Mouse (Mus musculus) lung, postnatal 0 days (tissue): ENCODE measurements around the gene Olfr355. TPM values are rescaled to one million over a fixed set of nuclear protein-coding genes. Genes with fewer than 3 reads are reported as not detected.

Experiments used
- ATAC-seq: fragments of 200-750 bp; cut with Nextera tagmentation; 2 replicates; pipeline ENCODE4 v1.8.0; 2017; ENCODE audit warnings: moderate library complexity
- DNase-seq: peaks from one replicate; pipeline ENCODE4 v3.0.0-alpha.2; 2016; ENCODE audit warnings: low spot score
- H3K27ac ChIP-seq: fragments of 300-500 bp; sonication (generic); 2 replicates; pipeline ENCODE4 v1.5.1; 2014; ENCODE audit warnings: antibody characterized with exemption, mild to moderate bottlenecking, low read length, mixed read lengths
- H3K27me3 ChIP-seq: fragments of 300-500 bp; sonication (generic); replicated peaks from 2 replicates; pipeline ENCODE4 v1.6.1; 2014; ENCODE audit warnings: low read length, mixed read lengths; ENCODE audit not compliant: insufficient read depth
- H3K36me3 ChIP-seq: fragments of 300-500 bp; sonication (generic); 2 replicates; pipeline ENCODE4 v1.6.1; 2014; ENCODE audit warnings: low read length, mixed read lengths; ENCODE audit not compliant: insufficient read depth
- H3K4me1 ChIP-seq: fragments of 300-500 bp; sonication (generic); 2 replicates; pipeline ENCODE4 v1.6.1; 2014; ENCODE audit warnings: antibody characterized with exemption, low read depth, low read length, mixed read lengths; ENCODE audit not compliant: insufficient read depth
- H3K4me2 ChIP-seq: fragments of 300-500 bp; sonication (generic); replicated peaks from 2 replicates; pipeline ENCODE4 v1.6.1; 2014; ENCODE audit warnings: low read depth, mild to moderate bottlenecking, low read length, moderate library complexity, mixed read lengths
- H3K4me3 ChIP-seq: fragments of 300-500 bp; sonication (generic); 2 replicates; pipeline ENCODE4 v1.5.1; 2014; ENCODE audit warnings: low read depth, low read length
- H3K9ac ChIP-seq: fragments of 300-500 bp; sonication (generic); replicated peaks from 2 replicates; pipeline ENCODE4 v1.6.1; 2014; ENCODE audit warnings: low read depth, mild to moderate bottlenecking
- H3K9me3 ChIP-seq: fragments of 300-500 bp; sonication (generic); 2 replicates; pipeline ENCODE4 v1.6.1; 2016; ENCODE audit warnings: low read length, mixed read lengths
- CTCF ChIP-seq: IDR thresholded peaks from 2 replicates; pipeline ENCODE4 v1.5.1; 2016; ENCODE audit warnings: antibody characterized with exemption, mild to moderate bottlenecking
- EP300 ChIP-seq: IDR thresholded peaks from 2 replicates; pipeline ENCODE4 v1.6.1; 2016; ENCODE audit warnings: antibody characterized with exemption, mild to moderate bottlenecking, control low read depth
- WGBS: fragments of 180-500 bp; shearing (Covaris S2); extraction: QIAGEN DNeasy Blood & Tissue Kit; methylation state at CpG from one replicate; pipeline ENCODE4 v1.1.7; 2014; 5-methylcytosine and 5-hydroxymethylcytosine counted together
- polyA plus RNA-seq: library from polyadenylated mRNA; unstranded; fragments of >200 nt; fragmentation: Nextera tagmentation; extraction: Ambion mirVana; gene quantifications from 2 replicates; pipeline ENCODE4 v1.2.1, GENCODE M21; 2015

Olfr355 gene
- polyA plus RNA-seq: not detected in 2 replicates

GRCm38 (mm10) chr2:36928797-36929196 lies at the start of gene Olfr355:
Olfr355 (minus strand) TSS chr2:36928897.
- TF ChIP-seq CTCF (no peak), EP300 (no peak)
- Histone ChIP-seq H3K27me3 (no peaks in the 10 kb centered on the region), H3K9me3 (no peaks in the 10 kb centered on the region), H3K36me3 (no peaks in the 10 kb centered on the region), H3K4me3 (no peak within 1 kb of the TSS), H3K27ac (no peak within 1 kb of the TSS), H3K4me2 (no peak within 1 kb of the TSS), H3K4me1 (no peaks in the 10 kb centered on the region), H3K9ac (no peak within 1 kb of the TSS)
- DNase-seq (no peak), ATAC-seq (no peak)

- no peaks in the 10 kb centered on the region for H3K36me3 ChIP-seq
- H3K4me3 ChIP-seq: no peak within 1 kb of the TSS
- H3K9ac ChIP-seq: no peak within 1 kb of the TSS
- H3K9me3 ChIP-seq: no peaks in the 10 kb centered on the region
- no peak within 1 kb of the TSS for H3K4me2 ChIP-seq
- DNase-seq: no peak
- TF ChIP-seq CTCF (no peak), EP300 (no peak)
- 79% methylated on average over 2 of the region's 2 CpGs for WGBS
- no peaks in the 10 kb centered on the region for H3K4me1 ChIP-seq
- ATAC-seq: no peak
- H3K27ac ChIP-seq: no peak within 1 kb of the TSS
- no peaks in the 10 kb centered on the region for H3K27me3 ChIP-seq
Measured at GRCm38 (mm10) chr2:36936821-36937220, 8.1 kb upstream of the Olfr355 start, which contains the start of gene Olfr356. Olfr356 (plus strand) TSS chr2:36937121.

GRCm38 (mm10) chr2:36905380-36905779 lies 23.3 kb downstream of the Olfr355 start, which contains the start of gene Olfr354:
Olfr354 (plus strand) TSS chr2:36905680.
- no peak for DNase-seq
- Histone ChIP-seq H3K9ac (no peak within 1 kb of the TSS), H3K4me2 (no peak within 1 kb of the TSS), H3K9me3 (no peaks in the 10 kb centered on the region), H3K36me3 (no peaks in the 10 kb centered on the region), H3K4me1 (no peaks in the 10 kb centered on the region), H3K27me3 (no peaks in the 10 kb centered on the region), H3K27ac (no peak within 1 kb of the TSS), H3K4me3 (no peak within 1 kb of the TSS)
- ATAC-seq: no peak
- TF ChIP-seq EP300 (no peak), CTCF (no peak)

GRCm38 (mm10) chr2:36897114-36897513 lies 31.6 kb downstream of the Olfr355 start:
- ATAC-seq (no peak), DNase-seq (no peak)
- H3K27me3 ChIP-seq: no peaks in the 10 kb centered on the region
- H3K36me3 ChIP-seq: no peaks in the 10 kb centered on the region
- H3K4me2 ChIP-seq: no peak overlapping the region
- no peaks in the 10 kb centered on the region for H3K4me1 ChIP-seq
- H3K27ac ChIP-seq: no peak overlapping the region
- no peak overlapping the region for H3K4me3 ChIP-seq
- H3K9me3 ChIP-seq: no peaks in the 10 kb centered on the region
- TF ChIP-seq EP300 (no peak), CTCF (no peak)
- H3K9ac ChIP-seq: no peak overlapping the region

GRCm38 (mm10) chr2:36892836-36893235 lies 35.9 kb downstream of the Olfr355 start, which contains the start of gene Olfr353:
Olfr353 (minus strand) TSS chr2:36892936.
- H3K4me2 ChIP-seq: no peak within 1 kb of the TSS
- H3K9me3 ChIP-seq: no peaks in the 10 kb centered on the region
- no peak within 1 kb of the TSS for H3K27ac ChIP-seq
- no peaks in the 10 kb centered on the region for H3K4me1 ChIP-seq
- DNase-seq: no peak
- H3K27me3 ChIP-seq: no peaks in the 10 kb centered on the region
- no peak within 1 kb of the TSS for H3K4me3 ChIP-seq
- no peak within 1 kb of the TSS for H3K9ac ChIP-seq
- ATAC-seq: no peak
- TF ChIP-seq CTCF: no peak
- no peak for TF ChIP-seq EP300
- H3K36me3 ChIP-seq: no peaks in the 10 kb centered on the region

Other genes starting within 250 kb of the Olfr355 start
- gene Olfr346, start 243.1 kb downstream of the Olfr355 start, polyA plus RNA-seq: not detected in 2 replicates
- not detected in 2 replicates for gene Olfr347, start 197.0 kb downstream of the Olfr355 start, polyA plus RNA-seq
- gene Olfr348, start 144.6 kb downstream of the Olfr355 start, polyA plus RNA-seq: not detected in 2 replicates
- gene Olfr50, start 138.4 kb downstream of the Olfr355 start, polyA plus RNA-seq: not detected in 2 replicates
- not detected in 2 replicates for gene Olfr3, start 111.9 kb downstream of the Olfr355 start, polyA plus RNA-seq
- not detected in 2 replicates for gene Olfr350, start 82.6 kb downstream of the Olfr355 start, polyA plus RNA-seq
- not detected in 2 replicates for gene Olfr351, start 66.2 kb downstream of the Olfr355 start, polyA plus RNA-seq
- gene Olfr352, start 60.4 kb downstream of the Olfr355 start, polyA plus RNA-seq: not detected in 2 replicates
- gene Olfr353, start 36.0 kb downstream of the Olfr355 start, polyA plus RNA-seq: not detected in 2 replicates
- not detected in 2 replicates for gene Olfr354, start 23.2 kb downstream of the Olfr355 start, polyA plus RNA-seq
- gene Olfr356, start 8.2 kb upstream of the Olfr355 start, polyA plus RNA-seq: not detected in 2 replicates
- gene Olfr357, start 64.9 kb upstream of the Olfr355 start, polyA plus RNA-seq: not detected in 2 replicates
- gene Olfr358, start 80.4 kb upstream of the Olfr355 start, polyA plus RNA-seq: not detected in 2 replicates
- not detected in 2 replicates for gene Olfr360, start 136.8 kb upstream of the Olfr355 start, polyA plus RNA-seq
- not detected in 2 replicates for gene Olfr361, start 160.4 kb upstream of the Olfr355 start, polyA plus RNA-seq
- gene Olfr362, start 189.0 kb upstream of the Olfr355 start, polyA plus RNA-seq: not detected in 2 replicates
- gene Olfr364-ps1, start 210.4 kb upstream of the Olfr355 start, polyA plus RNA-seq: not detected in 2 replicates